Comparison of ENCODE assay signal across 9 mouse cellular contexts in genomic region chr9:47407007-47407670, GRCm38 (mm10).
A peak's percentile ranks its signal among the peaks of the same experiment; 100 is the strongest.
DNase-seq lines count a peak whose midpoint lies in the region; TF ChIP-seq lines count a peak whose summit lies in the region.
"Had no signal": no experiment of that assay in that cellular context is flagged by ENCODE, and none has a peak within 500 bp of the region (broad histone marks: within the 10 kb centered on the region; RNA-seq: fewer than 3 reads in every experiment).

No protein-coding gene starts in this region.

- TF ChIP-seq CTCF in kidney, adult 2 months (conservative IDR thresholded peaks at IDR 0.05; ENCODE audit: insufficient read depth, insufficient read length, low read depth, low read length), result no peak

- H3K27ac ChIP-seq in kidney, adult 2 months (ENCODE audit: insufficient read depth, low read depth, low read length), result no peak overlapping the region
- H3K27ac ChIP-seq: macrophage had no signal

- peak; percentile 63 for DNase-seq in gastrocnemius, postnatal 10 days
- no peak for DNase-seq in gastrocnemius, adult 8-10 months (ENCODE audit: low spot score in 2 of 2)
- DNase-seq in embryo, embryonic 11.5 days (ENCODE audit: low read depth, low spot score), result peak; percentile 48
- DNase-seq in heart, adult 9 months (ENCODE audit: low spot score in 2 of 2), result peak; percentile 67 to 74
- peak; percentile 65 for DNase-seq in kidney, adult 2 months
- peak; percentile 92 for DNase-seq in lung, postnatal 10 days
- DNase-seq in urinary bladder, adult 2 months (ENCODE audit: low spot score), result no peak
- no peak for DNase-seq in thymus, postnatal 14 days

- 11% methylated on average over 7 of the region's 7 CpGs for WGBS in kidney, adult 2 months

- no peak for TF ChIP-seq POLR2A in kidney, adult 2 months (IDR thresholded peaks at IDR 0.05; ENCODE audit: low read depth, low read length)

- no peaks in the 10 kb centered on the region for H3K27me3 ChIP-seq in kidney, adult 2 months (replicated peaks; ENCODE audit: control insufficient read depth, insufficient read depth, low read length)

- H3K36me3 ChIP-seq in kidney, adult 2 months (ENCODE audit: control insufficient read depth, insufficient read depth, low read length), result no peaks in the 10 kb centered on the region

- no peaks in the 10 kb centered on the region for H3K4me1 ChIP-seq in kidney, adult 2 months (ENCODE audit: control insufficient read depth, insufficient read depth, low read length)

- no peak overlapping the region for H3K4me3 ChIP-seq in kidney, adult 2 months (ENCODE audit: insufficient read depth, low read depth, low read length)

Comparison
In these comparisons a context has a peak if more than half of its experiments do, and no peak if none do; other contexts are left out.
1. DNase-seq: peak in gastrocnemius, postnatal 10 days (single experiment), embryo, embryonic 11.5 days (single experiment), heart, adult 9 months (2 of 2), kidney, adult 2 months (single experiment) and lung, postnatal 10 days (single experiment); none in gastrocnemius, adult 8-10 months (0 of 2), urinary bladder, adult 2 months (single experiment) and thymus, postnatal 14 days (single experiment).